Mouse (Mus musculus): ENCODE measurements at regions not wholly inside any gene's neighbourhood (a gene's known extent, or its start where the extent isn't known, plus 50 kb on each side); places are given as distances from the start of the nearest gene placed in this dataset.

GRCm38 (mm10) chr15:36855550-36856131, 151.9 kb downstream of the Zfp706 start:
- no peak for DNase-seq (ENCODE audit: low spot score in 2 of 2)

- peak in 1 of 2 experiments; percentile 29 for DNase-seq (ENCODE audit: low spot score in 2 of 2)
Observed at GRCm38 (mm10) chr15:36854900-36855321, 152.7 kb downstream of the Zfp706 start.

GRCm38 (mm10) chr15:36852229-36852821, 155.2 kb downstream of the Zfp706 start:
- DNase-seq (ENCODE audit: low spot score in 2 of 2) = no peak

- no peak for DNase-seq (ENCODE audit: low spot score in 2 of 2)
Observed at GRCm38 (mm10) chr15:36848238-36848637, 159.3 kb downstream of the Zfp706 start.

- DNase-seq (ENCODE audit: low spot score in 2 of 2) = no peak
Observed at GRCm38 (mm10) chr15:36846806-36847205, 160.8 kb downstream of the Zfp706 start.
